Mouse (Mus musculus): ENCODE measurements around the gene Fmnl2.

Gene Fmnl2

DNA sequence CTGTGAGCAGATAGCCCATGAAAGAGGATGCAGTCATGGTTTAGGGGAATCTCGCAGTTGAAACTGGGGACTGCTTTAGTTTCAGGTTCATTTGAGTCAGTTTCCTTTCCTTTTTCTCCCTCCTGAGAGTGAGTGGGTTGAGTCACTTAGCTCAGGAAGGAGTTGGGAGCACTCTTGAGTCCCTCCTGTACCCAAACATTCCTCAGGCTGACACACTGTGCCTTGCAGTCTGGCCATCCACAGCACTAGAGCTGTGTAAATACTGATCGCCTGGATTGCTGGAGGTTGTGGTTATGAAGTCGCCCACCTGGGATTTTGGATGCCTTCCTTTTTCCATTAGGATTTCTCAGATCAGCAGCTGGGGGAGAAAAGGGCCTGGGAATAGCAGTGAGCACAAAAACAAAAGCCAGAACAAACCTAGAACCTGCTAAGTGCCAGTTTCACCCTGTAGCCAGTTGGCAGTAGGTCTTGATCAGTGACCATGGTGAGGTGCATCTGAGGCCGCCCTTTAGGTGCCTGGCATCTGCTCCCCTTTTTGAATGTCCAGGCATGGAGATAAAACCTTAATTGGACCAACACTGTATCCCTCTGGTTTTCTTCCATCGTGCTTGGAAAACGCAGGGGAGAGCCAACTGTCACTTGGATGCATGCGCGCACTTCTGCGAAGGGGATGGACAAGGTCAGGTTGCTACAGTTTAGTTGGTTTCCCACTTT, 4.5 kb downstream of the Fmnl2 start:
- in situ Hi-C loops (cut with MboI; ENCODE audit: low sequenced_read_pairs) = no loop called here

DNA sequence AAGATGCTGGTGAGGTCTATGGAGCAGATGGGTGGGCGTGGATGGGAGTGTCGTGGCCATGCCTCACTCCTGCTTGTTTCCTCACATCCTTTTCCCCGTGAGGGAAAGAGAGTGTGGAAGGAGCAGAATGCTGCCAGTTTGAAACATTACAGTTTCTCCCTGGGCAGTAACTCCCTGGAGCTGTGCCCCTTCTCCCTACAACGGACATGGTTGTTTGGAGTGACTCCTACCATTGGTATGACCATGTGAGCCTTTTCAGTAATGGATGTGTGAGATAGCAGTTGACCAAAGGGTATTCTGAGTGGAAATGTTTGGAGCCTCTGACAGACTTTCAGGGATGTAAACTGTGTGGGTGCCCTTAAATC, 5.1 kb downstream of the Fmnl2 start:
- in situ Hi-C loops (cut with MboI; ENCODE audit: low sequenced_read_pairs) = no loop called here

DNA sequence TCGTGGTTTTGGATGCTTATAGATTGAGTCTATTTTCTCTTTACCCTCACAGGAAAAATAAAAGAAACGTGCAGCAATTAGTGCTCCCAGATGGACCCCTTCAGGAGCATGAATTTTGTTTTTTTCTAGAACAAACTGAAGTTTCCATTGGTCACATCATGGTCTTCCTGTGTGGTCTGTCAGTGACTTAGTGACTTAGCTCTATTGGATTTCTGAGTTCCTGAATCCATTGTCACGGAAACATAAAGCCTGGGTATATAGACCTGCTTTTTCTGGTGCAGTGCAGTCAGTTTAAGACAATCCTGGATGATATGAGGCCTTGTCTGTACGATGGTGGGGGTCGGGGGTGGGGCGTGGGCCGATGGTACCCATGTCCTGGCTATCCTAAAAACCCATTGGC, 7.0 kb downstream of the Fmnl2 start:
- in situ Hi-C loops (cut with MboI; ENCODE audit: low sequenced_read_pairs) = no loop called here

DNA sequence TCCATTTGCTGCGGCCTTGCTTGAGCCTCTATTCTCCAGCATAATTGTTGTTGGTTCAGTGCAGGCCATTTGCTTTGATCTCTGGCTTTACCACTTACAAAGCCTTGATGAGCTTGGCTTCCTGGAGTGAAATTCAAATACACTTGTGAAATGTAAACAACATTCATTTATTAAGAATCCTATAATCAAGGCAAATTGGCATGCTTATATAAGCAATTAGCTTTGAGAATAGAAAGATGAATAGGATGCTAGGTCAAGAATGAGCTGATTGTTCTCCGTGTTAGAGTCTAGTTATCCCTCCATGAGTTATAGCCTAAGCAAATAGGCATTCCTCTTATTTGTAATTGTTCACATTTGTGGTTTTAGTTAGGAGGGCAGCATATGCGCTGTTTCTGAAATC, 8.5 kb downstream of the Fmnl2 start:
- in situ Hi-C loops (cut with MboI; ENCODE audit: low sequenced_read_pairs) = no loop called here

DNA sequence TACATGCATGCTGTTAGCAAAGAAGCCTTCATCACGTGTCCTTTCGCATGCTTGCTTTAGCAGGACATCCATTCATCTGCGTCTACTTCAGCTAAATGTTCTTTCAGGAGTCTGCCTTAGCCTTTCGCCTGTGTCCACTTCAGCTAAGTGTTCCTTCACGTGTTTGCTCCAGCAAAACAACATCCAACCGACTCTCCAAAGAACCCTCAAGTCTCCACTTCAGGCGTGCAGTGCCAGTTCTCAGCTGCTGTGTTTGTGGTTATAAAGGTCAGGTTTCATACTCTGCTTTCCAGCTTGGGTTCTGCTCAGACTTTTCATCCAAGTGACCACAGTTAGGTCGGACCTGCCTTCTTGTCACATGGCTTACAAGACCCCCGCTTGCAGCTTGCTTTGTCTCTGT, 10.1 kb downstream of the Fmnl2 start:
- in situ Hi-C loops (cut with MboI; ENCODE audit: low sequenced_read_pairs) = no loop called here

DNA sequence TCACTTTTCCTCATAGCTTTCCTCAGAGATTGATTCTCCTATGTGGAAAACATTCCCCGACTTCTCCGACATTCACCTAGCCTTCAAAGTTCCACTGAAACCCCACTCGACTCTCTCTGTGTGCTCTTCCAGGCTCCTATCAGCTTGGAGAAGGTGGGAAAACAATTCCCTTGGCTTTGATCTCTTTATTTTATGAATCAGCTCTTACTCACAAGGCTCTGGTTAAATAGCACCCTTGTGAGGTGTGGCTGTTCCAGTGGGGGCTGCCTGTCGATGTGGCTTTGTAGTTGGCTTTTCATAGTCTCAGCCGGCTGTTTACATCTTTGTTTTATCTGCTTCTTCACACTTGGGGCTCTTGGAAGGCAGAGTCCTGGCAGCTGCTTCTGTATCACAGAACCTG, 10.5 kb downstream of the Fmnl2 start:
- in situ Hi-C loops (cut with MboI; ENCODE audit: low sequenced_read_pairs) = no loop called here

DNA sequence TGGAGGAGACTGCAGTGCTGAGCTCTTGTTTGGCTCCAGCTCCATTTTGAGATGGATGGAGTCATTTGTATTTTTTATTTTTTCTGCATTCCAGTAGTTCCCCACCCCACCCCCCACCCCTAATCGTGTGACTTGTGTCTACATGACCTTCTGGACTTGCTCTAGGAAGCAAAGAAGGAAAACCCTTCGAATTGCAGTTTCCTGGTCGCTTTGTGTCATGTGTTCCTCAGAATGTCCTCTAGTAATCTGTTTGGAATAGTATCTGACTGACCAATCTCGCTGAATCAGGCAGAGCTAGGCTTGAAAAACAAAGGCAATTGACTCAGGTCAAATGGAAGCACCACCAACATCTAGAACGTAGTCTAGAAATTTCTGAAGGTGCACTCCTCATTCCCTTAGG, 15.0 kb downstream of the Fmnl2 start:
- in situ Hi-C loops (cut with MboI; ENCODE audit: low sequenced_read_pairs) = no loop called here

DNA sequence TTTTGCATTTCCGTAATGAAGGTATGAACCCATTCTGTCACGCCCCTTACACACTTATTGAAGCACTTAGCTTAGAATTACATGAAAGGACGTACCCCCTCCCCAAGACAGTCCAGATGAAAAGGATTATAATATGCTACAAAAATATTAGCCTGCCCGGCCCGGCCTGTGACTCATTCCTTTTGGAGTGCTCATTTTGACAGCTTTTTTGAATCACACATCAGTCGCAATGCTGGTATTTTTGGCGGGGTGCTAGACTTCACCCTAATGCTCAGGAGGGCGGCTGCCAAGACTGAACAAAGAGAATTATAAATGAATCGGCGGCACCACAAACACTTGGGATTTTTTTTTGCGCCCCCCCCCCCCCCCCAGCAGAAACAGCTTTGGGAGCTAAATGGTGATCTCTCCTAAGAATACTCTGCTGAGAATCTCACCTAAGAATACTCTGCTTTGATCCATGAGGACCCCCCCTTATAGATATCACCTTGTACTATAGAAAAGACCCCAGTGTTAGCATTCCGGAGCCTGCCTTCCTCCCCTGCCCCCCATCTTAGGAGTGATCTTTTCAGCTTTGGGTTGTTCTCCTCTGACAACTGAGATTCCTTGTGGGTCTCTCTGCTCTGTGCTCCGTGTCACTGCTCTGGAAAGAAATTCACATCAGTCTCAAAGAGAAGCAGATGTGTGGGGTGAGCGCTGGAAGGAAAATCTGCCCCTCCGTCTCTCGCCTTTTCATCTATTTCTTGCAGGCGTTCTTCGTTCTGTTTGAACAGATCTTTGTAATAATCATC, 15.8 kb downstream of the Fmnl2 start:
- in situ Hi-C loops (cut with MboI; ENCODE audit: low sequenced_read_pairs) = no loop called here

DNA sequence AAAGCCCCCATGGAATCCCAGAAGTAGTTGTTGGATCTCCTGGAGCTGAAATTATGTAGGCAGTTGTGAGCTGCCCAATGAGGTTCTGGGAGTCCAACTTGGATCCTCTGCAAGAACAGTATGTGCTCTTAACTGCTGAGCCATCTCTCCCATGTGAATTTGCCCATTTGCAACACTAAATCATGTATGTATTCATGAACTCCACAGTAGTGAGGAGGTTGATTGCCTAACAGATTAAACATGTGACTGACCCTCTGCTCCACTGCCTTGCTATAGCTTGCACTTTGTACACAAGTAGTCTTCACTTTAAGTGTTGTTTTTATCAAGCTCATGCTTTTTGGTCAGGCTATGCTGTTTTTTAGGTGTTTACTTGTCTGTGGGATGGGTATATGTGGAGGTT, 17.1 kb downstream of the Fmnl2 start:
- in situ Hi-C loops (cut with MboI; ENCODE audit: low sequenced_read_pairs) = no loop called here

DNA sequence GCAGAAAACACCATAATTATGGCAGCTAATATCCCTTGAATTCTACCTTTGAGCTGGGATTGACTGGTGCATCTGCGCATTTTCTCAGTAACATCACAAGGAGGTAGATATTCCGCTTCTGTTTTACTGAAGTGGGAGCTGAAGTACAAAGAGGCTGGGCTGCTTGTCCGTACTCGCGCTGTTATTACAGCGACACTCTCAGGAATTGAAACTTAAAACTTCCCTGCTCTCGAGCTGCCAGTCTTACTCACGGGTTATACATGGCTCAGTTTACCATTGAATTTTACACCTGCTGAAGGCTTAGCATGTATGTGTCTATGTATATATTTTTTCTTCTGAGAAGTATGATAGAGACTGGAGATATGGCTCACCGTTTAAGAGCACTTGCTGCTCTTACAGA, 18.1 kb downstream of the Fmnl2 start:
- in situ Hi-C loops (cut with MboI; ENCODE audit: low sequenced_read_pairs) = no loop called here

DNA sequence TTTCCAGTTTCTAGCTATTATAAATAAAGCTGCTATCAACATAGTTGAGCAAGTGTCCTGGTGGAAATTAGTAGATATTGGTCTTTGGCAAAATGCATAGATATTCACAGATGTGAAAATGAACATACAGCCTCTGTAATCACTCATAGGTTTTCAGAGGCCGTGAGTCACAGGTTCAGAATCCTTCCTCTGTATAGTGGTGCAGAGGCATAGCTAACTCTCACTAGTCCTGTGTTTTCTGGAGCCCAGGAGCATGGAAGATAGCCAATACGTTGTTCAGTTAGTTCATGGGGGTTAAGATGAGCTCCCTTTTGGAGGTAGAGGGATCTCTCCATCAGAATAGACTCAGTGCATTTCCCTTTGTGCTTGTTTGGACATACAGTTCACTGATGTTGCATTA, 25.7 kb downstream of the Fmnl2 start:
- in situ Hi-C loops (cut with MboI; ENCODE audit: low sequenced_read_pairs) = no loop called here

DNA sequence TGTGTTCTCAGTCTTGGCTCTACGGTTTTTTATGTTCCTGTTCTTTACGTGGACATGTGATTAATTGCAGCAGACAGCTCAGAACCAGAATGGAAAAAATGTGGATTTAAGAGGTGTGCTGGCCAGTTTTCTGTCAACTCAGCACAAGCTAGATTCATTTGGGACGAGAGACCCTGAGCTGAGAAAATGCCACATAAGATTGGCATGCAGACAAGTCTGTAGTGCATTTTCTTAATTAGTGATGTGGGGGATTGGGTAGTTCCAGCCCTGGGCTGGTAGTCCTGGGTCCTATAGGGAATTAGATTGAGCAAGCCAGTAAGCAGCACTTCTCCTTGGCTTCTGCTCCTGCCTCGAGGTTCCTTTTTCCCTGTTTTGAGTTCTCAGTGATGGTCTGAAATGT, 26.4 kb downstream of the Fmnl2 start:
- in situ Hi-C loops (cut with MboI; ENCODE audit: low sequenced_read_pairs) = no loop called here

DNA sequence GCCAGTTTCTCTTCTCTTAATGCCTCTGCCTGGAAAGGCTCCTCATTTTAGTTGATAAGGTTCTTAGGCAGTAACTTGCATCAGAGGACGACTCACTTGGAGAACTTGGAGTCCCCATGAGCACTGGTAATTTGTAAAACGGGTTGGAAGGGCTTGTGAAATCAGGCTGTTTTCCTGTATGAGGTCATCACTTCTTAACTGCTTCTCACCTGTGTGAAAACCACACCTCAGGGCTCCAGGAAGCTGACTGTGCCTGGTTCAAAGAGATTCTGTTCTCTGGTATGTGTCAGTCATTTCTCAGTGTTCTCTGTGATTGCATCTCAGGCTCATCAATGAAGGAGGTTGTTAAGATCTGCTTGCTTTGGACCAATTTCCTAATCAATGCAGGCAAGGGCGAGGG, 27.4 kb downstream of the Fmnl2 start:
- in situ Hi-C loops (cut with MboI; ENCODE audit: low sequenced_read_pairs) = no loop called here

DNA sequence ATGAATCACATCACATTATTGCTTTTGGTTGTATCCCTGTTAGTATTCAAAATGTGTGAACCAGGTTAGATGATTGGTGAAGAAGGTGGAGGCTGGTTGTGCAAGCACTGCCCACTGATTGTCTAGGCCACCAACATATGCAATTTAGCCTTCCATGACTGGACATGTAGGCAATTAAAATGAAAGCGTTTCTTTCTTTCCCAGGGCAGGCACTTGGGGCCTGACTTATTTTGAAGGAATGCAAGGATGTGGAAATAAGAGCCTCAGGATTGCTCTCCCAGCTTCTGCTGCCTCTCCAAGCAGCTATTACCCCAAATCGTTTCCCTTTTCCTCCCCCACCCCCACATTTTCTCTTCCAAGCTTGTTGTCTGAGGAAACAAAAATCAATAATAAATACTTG, 29.6 kb downstream of the Fmnl2 start:
- in situ Hi-C loops (cut with MboI; ENCODE audit: low sequenced_read_pairs) = no loop called here

DNA sequence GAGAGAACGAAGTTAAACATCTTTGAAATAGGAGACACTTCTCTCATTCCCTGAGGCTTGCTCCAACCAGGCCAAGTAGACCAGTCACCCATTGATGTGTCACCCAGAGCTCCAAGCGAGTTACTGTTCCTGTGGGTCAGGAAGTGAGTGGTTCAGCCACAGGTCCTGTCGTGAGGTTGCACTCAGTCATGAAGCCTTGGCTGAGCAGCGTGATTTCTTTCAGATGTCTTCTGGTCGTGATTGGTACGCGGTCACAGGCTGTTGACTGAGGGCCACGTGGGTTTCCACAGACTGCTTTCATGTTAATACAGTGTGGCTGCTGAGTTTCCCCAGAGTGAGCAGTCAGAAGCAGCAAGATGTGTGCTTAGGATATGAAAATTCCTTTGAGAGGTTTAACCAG, 33.5 kb downstream of the Fmnl2 start:
- in situ Hi-C loops (cut with MboI; ENCODE audit: low sequenced_read_pairs) = no loop called here

DNA sequence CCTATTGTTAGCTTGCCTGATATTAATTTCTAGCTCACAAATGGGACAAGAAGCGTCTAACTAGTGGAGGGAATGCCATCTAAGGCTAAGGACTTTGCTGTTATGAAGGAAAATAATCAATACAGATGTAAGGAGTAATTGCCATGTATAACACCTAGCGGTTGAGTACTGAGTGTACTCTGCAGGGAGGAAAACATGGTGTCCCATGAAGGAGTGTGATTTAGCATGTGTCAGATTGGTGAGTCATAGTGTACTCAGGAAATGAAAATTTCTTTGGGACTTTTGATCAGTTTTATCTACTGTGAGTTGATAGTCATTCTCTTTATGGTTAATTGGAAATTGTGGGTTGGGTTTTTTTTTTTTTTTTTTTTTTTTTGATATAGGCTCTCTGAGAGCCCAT, 34.1 kb downstream of the Fmnl2 start:
- in situ Hi-C loops (cut with MboI; ENCODE audit: low sequenced_read_pairs) = no loop called here

DNA sequence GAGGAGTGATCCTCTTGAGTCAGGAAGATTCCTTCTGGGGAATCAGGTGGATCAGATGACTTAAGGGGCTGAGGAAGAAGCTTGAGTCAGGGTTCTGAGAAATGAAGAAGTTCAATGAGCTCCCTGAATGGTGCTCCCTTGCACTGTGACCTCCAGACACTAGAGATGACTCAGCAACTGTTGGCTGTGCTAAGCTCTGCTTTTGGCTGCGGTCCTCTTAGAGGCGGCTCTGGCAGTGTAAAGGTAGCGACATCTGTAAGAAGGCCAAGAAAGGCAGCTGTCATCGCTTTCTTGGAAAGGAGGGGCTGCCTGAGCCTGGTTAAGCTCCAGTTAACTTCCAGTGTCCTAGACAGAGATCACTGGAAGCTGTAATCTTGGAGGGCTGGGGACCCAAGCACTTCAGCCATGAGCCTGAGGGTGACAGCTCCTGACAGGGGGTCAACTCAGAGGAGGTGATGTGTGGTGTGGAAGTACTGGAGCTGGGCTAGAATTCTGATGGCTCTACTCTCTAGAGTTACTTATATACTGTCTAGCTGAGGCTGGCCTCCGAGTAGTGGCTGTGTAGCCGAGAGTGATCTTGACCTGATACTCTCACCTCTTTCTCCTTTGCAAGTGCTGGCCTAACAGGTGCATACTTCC, 37.4 kb downstream of the Fmnl2 start:
- in situ Hi-C loops (cut with MboI; ENCODE audit: low sequenced_read_pairs) = no loop called here

DNA sequence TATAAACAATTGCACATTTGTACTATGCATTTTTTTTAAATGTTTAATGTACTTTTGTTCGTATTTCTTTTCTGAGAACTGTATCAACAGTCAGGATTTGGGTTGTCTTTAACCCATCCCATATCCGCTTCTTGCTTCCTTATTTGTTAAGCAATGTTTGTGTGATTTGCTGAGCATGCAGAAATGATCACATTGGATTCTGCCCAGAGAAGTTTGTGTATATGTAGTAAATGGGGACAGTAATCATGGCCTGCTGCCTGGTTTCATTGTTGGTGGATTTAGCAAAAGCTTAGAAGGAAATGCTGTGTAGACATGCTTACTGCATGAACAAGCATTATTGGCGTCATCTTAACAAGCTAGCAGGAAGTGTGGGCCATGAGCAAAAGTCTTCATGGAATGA, 39.3 kb downstream of the Fmnl2 start:
- in situ Hi-C loops (cut with MboI; ENCODE audit: low sequenced_read_pairs) = no loop called here

DNA sequence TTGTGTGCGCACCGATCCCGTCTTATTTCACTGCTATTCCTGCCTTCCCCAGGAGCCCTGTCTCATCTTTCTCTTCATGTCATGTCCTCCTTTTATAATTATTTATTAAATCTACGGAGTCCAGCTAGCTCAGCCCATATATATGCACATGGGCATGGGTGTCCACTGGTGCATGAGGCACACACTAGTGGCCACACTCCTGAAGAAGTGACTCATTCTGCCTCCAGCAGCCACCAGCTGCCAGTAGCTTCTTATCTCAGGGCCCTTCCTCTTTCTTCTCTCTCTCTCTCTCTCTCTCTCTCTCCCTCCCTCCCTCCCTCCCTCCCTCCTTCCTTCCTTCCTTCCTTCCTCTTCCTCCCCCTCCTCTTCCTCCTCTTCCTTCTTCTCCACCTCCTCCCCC, 43.1 kb downstream of the Fmnl2 start:
- in situ Hi-C loops (cut with MboI; ENCODE audit: low sequenced_read_pairs) = no loop called here

DNA sequence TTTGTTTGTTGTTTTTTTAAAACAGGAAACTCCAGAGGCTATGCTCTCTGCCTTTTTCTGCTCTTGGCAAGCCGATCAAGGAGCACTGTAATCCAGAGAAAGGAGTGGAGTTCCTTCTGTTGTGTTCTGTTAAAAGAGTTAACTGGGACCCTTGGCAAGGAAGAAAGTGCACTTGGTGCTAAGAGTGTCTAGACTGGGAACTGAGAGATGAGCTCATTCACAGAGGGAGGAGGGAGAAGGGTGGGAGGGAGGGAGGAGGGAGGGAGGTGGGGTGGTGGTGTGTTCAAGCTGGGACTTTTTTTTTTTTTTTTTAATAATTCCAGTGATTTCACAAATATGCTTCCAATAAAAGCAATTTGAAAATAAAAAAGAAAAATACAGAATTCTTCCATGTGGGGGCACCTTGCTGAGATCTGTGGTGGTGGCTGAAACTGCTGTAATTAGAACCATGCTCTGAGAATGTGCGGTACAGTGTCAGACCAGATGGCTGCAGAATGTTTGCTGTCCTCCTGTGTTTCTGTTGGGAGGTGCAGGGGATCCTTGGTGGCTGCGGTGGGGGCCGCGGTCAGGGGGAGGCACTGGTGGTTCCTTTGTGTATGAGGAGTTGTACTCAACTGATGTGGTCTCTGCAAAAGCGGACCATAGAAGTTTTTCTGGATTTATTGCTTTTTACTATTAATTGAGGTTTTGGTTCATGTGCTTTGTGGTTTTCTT, 43.8 kb downstream of the Fmnl2 start:
- in situ Hi-C loops (cut with MboI; ENCODE audit: low sequenced_read_pairs) = no loop called here

DNA sequence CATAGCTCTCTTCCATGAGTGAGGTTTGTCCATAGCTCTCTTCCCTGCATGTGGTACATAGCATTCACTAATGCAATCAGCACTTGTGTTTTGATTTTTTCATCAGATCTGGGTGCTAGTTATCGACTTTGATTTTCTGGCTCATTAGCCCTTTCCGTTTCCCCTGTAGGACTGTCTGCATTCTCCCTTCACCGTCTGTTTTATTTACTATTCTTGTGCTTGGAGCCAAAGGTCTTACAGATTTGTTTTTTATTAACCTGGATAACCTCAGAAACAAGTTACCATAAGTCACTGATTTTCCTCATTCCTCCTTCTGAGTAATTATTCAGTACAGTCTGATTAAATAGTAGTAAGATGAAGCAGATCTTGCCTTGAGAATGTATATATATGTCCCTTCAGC, 44.8 kb downstream of the Fmnl2 start:
- in situ Hi-C loops (cut with MboI; ENCODE audit: low sequenced_read_pairs) = no loop called here

Measured in CH12F3 (cell line).